Mouse (Mus musculus): Measurements from ENCODE around the gene Ptdss2.

- no peak for TF ChIP-seq CTCF (IDR thresholded peaks at IDR 0.05; ENCODE audit: borderline replicate concordance, insufficient read depth, low read length)
- TF ChIP-seq POLR2A (IDR thresholded peaks at IDR 0.05; ENCODE audit: low read depth, low read length) = no peak
Measured at GRCm38 (mm10) chr7:141143861-141144260, 21.7 kb downstream of the Ptdss2 start.
